Mouse (Mus musculus): Measurements from ENCODE around the gene Gm28308. TPM values are rescaled to one million over a fixed set of nuclear protein-coding genes. Genes with fewer than 3 reads are reported as not detected.

Gm28308 gene
- polyA plus RNA-seq, 2 experiments from 2014 or later, result not detected

GRCm38 (mm10) chr6:52152226-52153193 lies 60.6 kb downstream of the Gm28308 start:
- ATAC-seq, result no peak

GRCm38 (mm10) chr6:52151571-52151970 lies 61.6 kb downstream of the Gm28308 start:
- no peak for ATAC-seq

GRCm38 (mm10) chr6:52150401-52150966 lies 62.7 kb downstream of the Gm28308 start:
- no peak for ATAC-seq

GRCm38 (mm10) chr6:52139115-52139514 lies 74.0 kb downstream of the Gm28308 start:
- ATAC-seq, result no peak

GRCm38 (mm10) chr6:52138576-52138975 lies 74.6 kb downstream of the Gm28308 start:
- no peak for ATAC-seq

- ATAC-seq, result no peak
These were observed 75.2 kb downstream of the Gm28308 start for GRCm38 (mm10) chr6:52137841-52138535.

GRCm38 (mm10) chr6:52123673-52124072 lies 89.5 kb downstream of the Gm28308 start:
- ATAC-seq, result no peak

GRCm38 (mm10) chr6:52121173-52121572 lies 92.0 kb downstream of the Gm28308 start:
- no peak for ATAC-seq

- ATAC-seq, result no peak
These were observed 94.1 kb downstream of the Gm28308 start for GRCm38 (mm10) chr6:52118903-52119635.

GRCm38 (mm10) chr6:52115899-52116298 lies 97.2 kb downstream of the Gm28308 start:
- ATAC-seq, result no peak

Other genes starting within 250 kb of the Gm28308 start
- 10 to 100 TPM; 15.6 to 20.1 TPM for gene Skap2, start 200.8 kb downstream of the Gm28308 start, polyA plus RNA-seq (2017; shearing (Covaris generic))
- gene Hoxa1, start 55.0 kb downstream of the Gm28308 start, polyA plus RNA-seq (2017; shearing (Covaris generic)), result not detected
- gene Hoxa2, start 48.5 kb downstream of the Gm28308 start, polyA plus RNA-seq (2017; shearing (Covaris generic)), result not detected
- not detected for gene 5730596B20Rik, start 35.8 kb downstream of the Gm28308 start, polyA plus RNA-seq (2017; shearing (Covaris generic))
- not detected for gene Hoxa4, start 21.6 kb downstream of the Gm28308 start, polyA plus RNA-seq (2017; shearing (Covaris generic))
- gene Hoxa5, start 8.8 kb downstream of the Gm28308 start, polyA plus RNA-seq (2017; shearing (Covaris generic)), result not detected
- gene Hoxa6, start 4.6 kb downstream of the Gm28308 start, polyA plus RNA-seq (2017; shearing (Covaris generic)), result not detected
- under 1 TPM in 1 of 2 experiments, not detected in 1; 0.21 TPM for gene Hoxa3, start within 50 bp of the Gm28308 start, polyA plus RNA-seq (2017; shearing (Covaris generic))
- gene Hoxa7, start 8.5 kb upstream of the Gm28308 start, polyA plus RNA-seq (2017; shearing (Covaris generic)), result not detected
- under 1 TPM in 1 of 2 experiments, not detected in 1; 0.11 TPM for gene Hoxa9, start 17.8 kb upstream of the Gm28308 start, polyA plus RNA-seq (2017; shearing (Covaris generic))
- gene Hoxa10, start 27.5 kb upstream of the Gm28308 start, polyA plus RNA-seq (2017; shearing (Covaris generic)), result not detected
- gene Hoxa11, start 32.5 kb upstream of the Gm28308 start, polyA plus RNA-seq (2017; shearing (Covaris generic)), result not detected
- gene Hoxa13, start 47.5 kb upstream of the Gm28308 start, polyA plus RNA-seq (2017; shearing (Covaris generic)), result not detected
- gene Evx1, start 100.2 kb upstream of the Gm28308 start, polyA plus RNA-seq (2017; shearing (Covaris generic)), result not detected